Mouse (Mus musculus): ENCODE measurements around the gene Chst7.

Chst7 gene

GRCm38 (mm10) chrX:20059381-20059971 lies at the start of gene Chst7:
Gene Chst7 (plus strand): TSS chrX:20059560.
- peak; percentile 64 for DNase-seq (ENCODE audit: extremely low spot score, low spot score)

- DNase-seq (ENCODE audit: extremely low spot score, low spot score), result no peak
Observed at GRCm38 (mm10) chrX:20012211-20012610, 47.1 kb upstream of the Chst7 start.

- DNase-seq (ENCODE audit: extremely low spot score, low spot score), result no peak
Observed at GRCm38 (mm10) chrX:20020942-20021341, 38.4 kb upstream of the Chst7 start.

- peak; percentile 46 for DNase-seq (ENCODE audit: extremely low spot score, low spot score)
Observed at GRCm38 (mm10) chrX:20060096-20060768, 872 bp downstream of the Chst7 start.

GRCm38 (mm10) chrX:20060769-20061315 lies 1.5 kb downstream of the Chst7 start:
- DNase-seq (ENCODE audit: extremely low spot score, low spot score), result peak; percentile 27

GRCm38 (mm10) chrX:20061764-20062480 lies 2.6 kb downstream of the Chst7 start:
- no peak for DNase-seq (ENCODE audit: extremely low spot score, low spot score)

GRCm38 (mm10) chrX:20066636-20067035 lies 7.3 kb downstream of the Chst7 start:
- no peak for DNase-seq (ENCODE audit: extremely low spot score, low spot score)

- DNase-seq (ENCODE audit: extremely low spot score, low spot score), result no peak
Observed at GRCm38 (mm10) chrX:20070196-20070595, 10.8 kb downstream of the Chst7 start.

- no peak for DNase-seq (ENCODE audit: extremely low spot score, low spot score)
Observed at GRCm38 (mm10) chrX:20117717-20118116, 58.4 kb downstream of the Chst7 start.

- DNase-seq (ENCODE audit: extremely low spot score, low spot score), result no peak
Observed at GRCm38 (mm10) chrX:20125481-20125880, 66.1 kb downstream of the Chst7 start.

- DNase-seq (ENCODE audit: extremely low spot score, low spot score), result no peak
Observed at GRCm38 (mm10) chrX:20128951-20129350, 69.6 kb downstream of the Chst7 start.

- DNase-seq (ENCODE audit: extremely low spot score, low spot score), result no peak
Observed at GRCm38 (mm10) chrX:20129466-20129865, 70.1 kb downstream of the Chst7 start.

All from neural tube, embryonic 10.5 days (tissue).